Mouse (Mus musculus) olfactory bulb, adult 2 months (tissue): ENCODE results near the gene Fastkd1.
A peak's percentile ranks its signal among the peaks of the same experiment; 100 is the strongest.

Source experiments
- CTCF ChIP-seq: fragments of 200-500 bp; IDR thresholded peaks from 2 replicates; pipeline ENCODE4 v1.5.1; 2012; ENCODE audit warnings: low read depth, mild to moderate bottlenecking, low read length, moderate library complexity; ENCODE audit not compliant: insufficient read depth
- POLR2A ChIP-seq: fragments of 200-500 bp; IDR thresholded peaks from 2 replicates; pipeline ENCODE4 v1.6.1; 2012; ENCODE audit warnings: mild to moderate bottlenecking, low read depth, low read length, moderate library complexity; ENCODE audit not compliant: insufficient read depth

- TF ChIP-seq CTCF (no peak), POLR2A (peak; percentile 66)
These were observed 9.6 kb upstream of the Fastkd1 start for GRCm38 (mm10) chr2:69722650-69723518.
